Mouse (Mus musculus): ENCODE results near the gene Ubtfl1.
"Not testable (repeated sequence)": the region's sequence is repeated elsewhere in the genome, so short reads cannot be mapped to it uniquely, and the experiment has no call there.

Gene Ubtfl1

GRCm38 (mm10) chr9:18404118-18404517, at the start of gene Ubtfl1:
Gene Ubtfl1, plus strand, starts transcription at chr9:18404418.
- no peak for DNase-seq (ENCODE audit: low spot score in 2 of 2)

- DNase-seq (ENCODE audit: low spot score in 2 of 2): not testable (repeated sequence)
Observed at GRCm38 (mm10) chr9:18373026-18373425, 31.2 kb upstream of the Ubtfl1 start.

- DNase-seq (ENCODE audit: low spot score in 2 of 2): no peak
Observed at GRCm38 (mm10) chr9:18385782-18386181, 18.4 kb upstream of the Ubtfl1 start.

- DNase-seq (ENCODE audit: low spot score in 2 of 2): no peak
Observed at GRCm38 (mm10) chr9:18399629-18400028, 4.6 kb upstream of the Ubtfl1 start.

- DNase-seq (ENCODE audit: low spot score in 2 of 2): not testable (repeated sequence)
Observed at GRCm38 (mm10) chr9:18402895-18403294, 1.3 kb upstream of the Ubtfl1 start, which contains the start of gene Naalad2. Gene Naalad2, minus strand, starts transcription at chr9:18402995.

- DNase-seq (ENCODE audit: low spot score in 2 of 2): not testable (repeated sequence)
Observed at GRCm38 (mm10) chr9:18412371-18412770, 8.2 kb downstream of the Ubtfl1 start.

GRCm38 (mm10) chr9:18430354-18430753, 26.1 kb downstream of the Ubtfl1 start, which contains the start of gene Mbd3l2:
Gene Mbd3l2, plus strand, starts transcription at chr9:18430654.
- DNase-seq (ENCODE audit: low spot score in 2 of 2): no peak

- DNase-seq (ENCODE audit: low spot score in 2 of 2): no peak
Observed at GRCm38 (mm10) chr9:18431687-18432086, 27.5 kb downstream of the Ubtfl1 start.

- DNase-seq (ENCODE audit: low spot score in 2 of 2): no peak
Observed at GRCm38 (mm10) chr9:18456520-18456919, 52.3 kb downstream of the Ubtfl1 start.
